In the genomic region with DNA sequence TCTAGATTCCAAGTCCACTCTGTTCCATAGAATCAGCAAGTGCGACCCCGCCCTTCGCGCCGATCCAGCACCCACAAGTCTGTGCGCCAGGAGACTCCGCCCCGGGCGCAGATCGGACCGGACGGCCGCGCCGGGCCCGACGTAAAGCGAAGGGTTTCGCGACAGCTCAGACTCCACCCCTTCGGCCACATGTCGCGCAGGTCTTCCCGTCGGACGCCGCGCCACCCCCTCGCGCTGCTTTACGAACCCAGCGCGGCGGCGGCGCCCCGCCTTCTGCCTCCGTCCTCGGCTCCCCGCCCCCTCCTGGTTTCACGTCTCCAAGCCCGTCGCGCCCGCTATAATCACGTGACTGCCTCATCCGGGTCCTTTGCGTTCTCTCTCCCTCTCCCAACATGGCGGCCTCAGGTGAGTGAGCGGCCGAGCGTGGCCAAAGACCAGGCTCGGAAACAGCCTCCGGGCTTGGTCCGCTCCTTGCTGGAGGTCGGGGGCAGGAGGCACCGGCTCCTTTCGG, we compare ENCODE assay signal across 8 mouse cellular contexts. TPM values are rescaled to one million over a fixed set of nuclear protein-coding genes. Genes with fewer than 3 reads are reported as not detected.
DNase-seq lines count a peak whose midpoint lies in the region; ATAC-seq and TF ChIP-seq lines count a peak whose summit lies in the region.

A gene (plus strand): TSS at position 215 of the 511 bp plus-strand sequence.

- H3K27me3 ChIP-seq in MEL (ENCODE audit: control insufficient read depth in 1 of 2, insufficient read depth in 2 of 2, low read length in 2 of 2) = peaks cover 0 to 1% of the 10 kb centered on the region in 2 experiments; a peak in 1 of 4 replicates
- no peaks in the 10 kb centered on the region for H3K27me3 ChIP-seq in cerebellum, adult 2 months (ENCODE audit: control insufficient read depth, insufficient read depth, low read length)
- no peaks in the 10 kb centered on the region for H3K27me3 ChIP-seq in forebrain, postnatal 0 days (ENCODE audit: insufficient read depth, low read length)
- no peaks in the 10 kb centered on the region for H3K27me3 ChIP-seq in lung, embryonic 15.5 days

- peaks cover 17 to 52% of the 10 kb centered on the region in 2 experiments for H3K36me3 ChIP-seq in MEL (ENCODE audit: control insufficient read depth in 1 of 2, insufficient read depth in 2 of 2, low read length in 2 of 2)
- no peaks in the 10 kb centered on the region for H3K36me3 ChIP-seq in forebrain, postnatal 0 days (ENCODE audit: insufficient read depth)
- H3K36me3 ChIP-seq in lung, embryonic 15.5 days = no peaks in the 10 kb centered on the region

- peak; percentile 94 for ATAC-seq in forebrain, postnatal 0 days
- peak; percentile 94 for ATAC-seq in lung, embryonic 15.5 days (ENCODE audit: borderline replicate concordance, extremely low read depth, low FRiP score, low TSS enrichment)

- H3K9ac ChIP-seq in MEL (ENCODE audit: control insufficient read depth, low read depth, low read length, poor library complexity, severe bottlenecking) = peak within 1 kb of the TSS; percentile 94
- peak within 1 kb of the TSS; percentile 93 for H3K9ac ChIP-seq in forebrain, postnatal 0 days
- peak within 1 kb of the TSS; percentile 99 for H3K9ac ChIP-seq in lung, embryonic 15.5 days

- TF ChIP-seq POLR2A in MEL (IDR thresholded peaks at IDR 0.05; ENCODE audit: control insufficient read depth in 1 of 2, insufficient read depth in 1 of 2, low read depth in 1 of 2, low read length in 2 of 2, poor library complexity in 1 of 2) = peak; percentile 85 to 86
- TF ChIP-seq POLR2A in cerebellum, adult 2 months (IDR thresholded peaks at IDR 0.05; ENCODE audit: borderline replicate concordance, insufficient read depth, low read length) = peak; percentile 52; the same call in 1 of the 2 replicates

- no peak for TF ChIP-seq CTCF in MEL (IDR thresholded peaks at IDR 0.05 in 2 of 3, conservative IDR thresholded peaks at IDR 0.05 in 1 of 3; ENCODE audit: control insufficient read depth in 1 of 3, insufficient read depth in 1 of 3, low read depth in 2 of 3, low read length in 3 of 3, poor library complexity in 1 of 3, severe bottlenecking in 1 of 3)
- no peak for TF ChIP-seq CTCF in cerebellum, adult 2 months (IDR thresholded peaks at IDR 0.05; ENCODE audit: borderline replicate concordance, insufficient read depth, low read depth, low read length)
- peak; percentile 44 for TF ChIP-seq CTCF in forebrain, postnatal 0 days (IDR thresholded peaks at IDR 0.05; ENCODE audit: low read depth)

- peaks cover 13 to 35% of the 10 kb centered on the region in 2 experiments for H3K4me1 ChIP-seq in MEL (ENCODE audit: control insufficient read depth in 1 of 2, insufficient read depth in 2 of 2, low read length in 2 of 2)
- no peaks in the 10 kb centered on the region for H3K4me1 ChIP-seq in cerebellum, adult 2 months (ENCODE audit: control insufficient read depth, insufficient read depth, low read length)
- H3K4me1 ChIP-seq in forebrain, postnatal 0 days (ENCODE audit: insufficient read depth) = peaks cover 18% of the 10 kb centered on the region
- peaks cover 32% of the 10 kb centered on the region for H3K4me1 ChIP-seq in lung, embryonic 15.5 days

- H3K4me2 ChIP-seq in forebrain, postnatal 0 days (ENCODE audit: low read depth) = peak within 1 kb of the TSS; percentile 77
- peak within 1 kb of the TSS; percentile 80 for H3K4me2 ChIP-seq in lung, embryonic 15.5 days

- DNase-seq in MEL (ENCODE audit: low read depth, low spot score) = peak; percentile 100
- peak; percentile 98 for DNase-seq in cerebellum, adult 2 months
- peak; percentile 99 for DNase-seq in forebrain, postnatal 0 days
- DNase-seq in heart, postnatal 4 days = peak; percentile 99
- peak; percentile 98 to 99 for DNase-seq in layer of hippocampus, adult 8-10 months (ENCODE audit: low spot score in 2 of 2)
- peak; percentile 99 for DNase-seq in ovary, adult 18-20 months (ENCODE audit: low spot score)
- peak; percentile 99 for DNase-seq in thymus, postnatal 0 days (ENCODE audit: low spot score)

- under 1% methylated on average over 58 of the region's 58 CpGs for WGBS in cerebellum, adult 2 months
- under 1% methylated on average over 55 of the region's 58 CpGs for WGBS in forebrain, postnatal 0 days
- under 1% methylated on average over 58 of the region's 58 CpGs for WGBS in lung, embryonic 15.5 days

- H3K27ac ChIP-seq in MEL (ENCODE audit: control insufficient read depth, low read depth, low read length) = peak within 1 kb of the TSS; percentile 79
- peak within 1 kb of the TSS; percentile 81 for H3K27ac ChIP-seq in cerebellum, adult 2 months (ENCODE audit: insufficient read depth, low read length)
- H3K27ac ChIP-seq in forebrain, postnatal 0 days (ENCODE audit: low read depth, low read length) = peak within 1 kb of the TSS; percentile 97
- peak within 1 kb of the TSS; percentile 96 for H3K27ac ChIP-seq in lung, embryonic 15.5 days

- no peak for TF ChIP-seq RAD21 in MEL (IDR thresholded peaks at IDR 0.05; ENCODE audit: low read depth, low read length)

- no peaks in the 10 kb centered on the region for H3K9me3 ChIP-seq in MEL (replicated peaks; ENCODE audit: insufficient read depth, low read length)
- no peaks in the 10 kb centered on the region for H3K9me3 ChIP-seq in forebrain, postnatal 0 days (ENCODE audit: low read length)
- H3K9me3 ChIP-seq in lung, embryonic 15.5 days = no peaks in the 10 kb centered on the region

- H3K4me3 ChIP-seq in MEL (ENCODE audit: control insufficient read depth in 1 of 2, insufficient read depth in 1 of 2, low read depth in 2 of 2, low read length in 2 of 2) = peak within 1 kb of the TSS; percentile 90 to 92
- H3K4me3 ChIP-seq in cerebellum, adult 2 months (replicated peaks; ENCODE audit: insufficient read depth, low read depth, low read length) = peak within 1 kb of the TSS; percentile 89
- peak within 1 kb of the TSS; percentile 98 for H3K4me3 ChIP-seq in forebrain, postnatal 0 days (ENCODE audit: low read depth, low read length)
- peak within 1 kb of the TSS; percentile 98 for H3K4me3 ChIP-seq in lung, embryonic 15.5 days

- no peak for TF ChIP-seq EP300 in MEL (IDR thresholded peaks at IDR 0.05; ENCODE audit: low read depth in 1 of 2, low read length in 2 of 2)

- H3K79me2 ChIP-seq in MEL (ENCODE audit: control insufficient read depth, insufficient read depth, low read length, poor library complexity) = peaks cover 51% of the 10 kb centered on the region

TF ChIP-seq in MEL, 35 proteins besides CTCF, POLR2A, EP300 and RAD21:
- TF ChIP-seq NRF1 (IDR thresholded peaks at IDR 0.05; ENCODE audit: insufficient read depth, low read depth, low read length, poor library complexity, severe bottlenecking) = peak; percentile 69
- peak; percentile 85; the same call in 1 of the 2 replicates for TF ChIP-seq MYC (IDR thresholded peaks at IDR 0.05; ENCODE audit: low read depth, low read length)
- peak; percentile 97 for TF ChIP-seq USF1 (IDR thresholded peaks at IDR 0.05; ENCODE audit: low read depth, low read length)
- TF ChIP-seq HCFC1 (IDR thresholded peaks at IDR 0.05; ENCODE audit: low read depth, low read length) = peak; percentile 93
- peak; percentile 23; the same call in 1 of the 2 replicates for TF ChIP-seq ETS1 (IDR thresholded peaks at IDR 0.05; ENCODE audit: low read depth, low read length)
- TF ChIP-seq SIN3A (IDR thresholded peaks at IDR 0.05; ENCODE audit: low read length) = peak; percentile 38; the same call in 1 of the 2 replicates
- peak in 1 of 2 experiments; percentile 83; a peak in 3 of 4 replicates for TF ChIP-seq USF2 (IDR thresholded peaks at IDR 0.05; ENCODE audit: borderline replicate concordance in 1 of 2, insufficient read depth in 1 of 2, low read depth in 1 of 2, low read length in 2 of 2)
- TF ChIP-seq KAT2A (conservative IDR thresholded peaks at IDR 0.05; ENCODE audit: low read depth, low read length) = peak; percentile 91
- peak; percentile 81 for TF ChIP-seq NELFE (IDR thresholded peaks at IDR 0.05; ENCODE audit: low read depth, low read length)
- no peak for TF ChIP-seq MAFK (IDR thresholded peaks at IDR 0.05; ENCODE audit: borderline replicate concordance, low read depth, low read length)
- TF ChIP-seq ZMIZ1 (IDR thresholded peaks at IDR 0.05; ENCODE audit: low read depth, low read length) = peak; percentile 48; the same call in 1 of the 2 replicates
- peak; percentile 68 for TF ChIP-seq TCF12 (IDR thresholded peaks at IDR 0.05; ENCODE audit: low read depth, low read length)
- TF ChIP-seq POLR2AphosphoS2 (IDR thresholded peaks at IDR 0.05; ENCODE audit: low read length) = peak; percentile 92
- TF ChIP-seq JUND (IDR thresholded peaks at IDR 0.05; ENCODE audit: low read depth, low read length) = no peak
- peak; percentile 76 for TF ChIP-seq MAZ (IDR thresholded peaks at IDR 0.05; ENCODE audit: low read depth, low read length)
- TF ChIP-seq MYB (IDR thresholded peaks at IDR 0.05; ENCODE audit: low read depth, low read length) = no peak
- no peak for TF ChIP-seq ZNF384 (IDR thresholded peaks at IDR 0.05; ENCODE audit: low read depth, low read length)
- no peak for TF ChIP-seq ELF1 (IDR thresholded peaks at IDR 0.05; ENCODE audit: low read depth, low read length)
- TF ChIP-seq TBP (IDR thresholded peaks at IDR 0.05; ENCODE audit: low read depth, low read length) = peak; percentile 86
- TF ChIP-seq BHLHE40 (IDR thresholded peaks at IDR 0.05; ENCODE audit: borderline replicate concordance, low read depth, low read length) = peak; percentile 91; the same call in 1 of the 2 replicates

RNA-seq across cellular contexts. Expression of the gene that starts here (rescaled TPM):
- total RNA-seq in MEL (2012; rRNA removed) = 561 and 633 TPM in 2 replicates
- polyA plus RNA-seq in MEL (2012; ENCODE audit: insufficient read depth in 1 of 2, insufficient read length in 2 of 2, low read depth in 1 of 2, low replicate concordance in 2 of 2, missing spikeins in 1 of 2) = 100 to 1,000 TPM; 464 to 790 TPM
- polyA plus RNA-seq in cerebellum, adult 2 months (2012; rRNA removed) = 114 TPM in 2 replicates
- 187 and 194 TPM in 2 replicates for total RNA-seq in forebrain, postnatal 0 days (2014; rRNA removed)
- 69.7 and 72.8 TPM in 2 replicates for polyA plus RNA-seq in forebrain, postnatal 0 days (2015; fragmentation: Nextera tagmentation; extraction: Ambion mirVana)
- total RNA-seq in heart, postnatal 4 days (2021) = 100 to 1,000 TPM; 142 to 145 TPM
- 100 to 1,000 TPM; 175 to 212 (median 192) TPM for total RNA-seq in layer of hippocampus, adult 8-10 months (2022)
- polyA plus RNA-seq in lung, embryonic 15.5 days (2015; fragmentation: Nextera tagmentation; extraction: Ambion mirVana) = 118 and 121 TPM in 2 replicates
- polyA plus RNA-seq in thymus, postnatal 0 days (2015; fragmentation: Nextera tagmentation; extraction: Ambion mirVana) = 93.3 and 103 TPM in 2 replicates

Comparison
In these comparisons a context has a peak if more than half of its experiments do, and no peak if none do; other contexts are left out.
1. Peak in every context shown above with its lines: DNase-seq, ATAC-seq, H3K4me3 ChIP-seq and H3K27ac ChIP-seq.